Mouse (Mus musculus) midbrain, embryonic 16.5 days (tissue): ENCODE data around the gene Hopx. TPM values are rescaled to one million over a fixed set of nuclear protein-coding genes. Genes with fewer than 3 reads are reported as not detected.

Experiments used
- ATAC-seq: fragments of 200-750 bp; cut with Nextera tagmentation; 2 replicates; pipeline ENCODE4 v1.8.0; 2017; ENCODE audit warnings: moderate TSS enrichment
- H3K27ac ChIP-seq: fragments of 300-500 bp; sonication (generic); 2 replicates; pipeline ENCODE4 v1.5.1; 2014; ENCODE audit warnings: mild to moderate bottlenecking, low read length, mixed read lengths
- H3K27me3 ChIP-seq: fragments of 300-500 bp; sonication (generic); 2 replicates; pipeline ENCODE4 v1.6.1; 2014; ENCODE audit warnings: low read depth, low read length, mixed read lengths; ENCODE audit not compliant: control insufficient read depth, insufficient read depth
- H3K36me3 ChIP-seq: fragments of 300-500 bp; sonication (generic); 2 replicates; pipeline ENCODE4 v1.6.1; 2014; ENCODE audit warnings: mild to moderate bottlenecking, low read length, moderate library complexity, mixed read lengths; ENCODE audit not compliant: control insufficient read depth, insufficient read depth
- H3K4me1 ChIP-seq: fragments of 300-500 bp; sonication (generic); 2 replicates; pipeline ENCODE4 v1.6.1; 2014; ENCODE audit warnings: mild to moderate bottlenecking, low read length, mixed read lengths; ENCODE audit not compliant: control insufficient read depth, insufficient read depth
- H3K4me2 ChIP-seq: fragments of 300-500 bp; sonication (generic); 2 replicates; pipeline ENCODE4 v1.6.1; 2014; ENCODE audit warnings: mild to moderate bottlenecking, low read length, mixed read lengths
- H3K4me3 ChIP-seq: fragments of 300-500 bp; sonication (generic); 2 replicates; pipeline ENCODE4 v1.5.1; 2014; ENCODE audit warnings: low read depth, mild to moderate bottlenecking, low read length, moderate library complexity, mixed read lengths
- H3K9ac ChIP-seq: fragments of 300-500 bp; sonication (generic); 2 replicates; pipeline ENCODE4 v1.6.1; 2014; ENCODE audit warnings: low read depth, low read length, mixed read lengths
- H3K9me3 ChIP-seq: fragments of 300-500 bp; sonication (generic); replicated peaks from 2 replicates; pipeline ENCODE4 v1.6.1; 2014; ENCODE audit warnings: mild to moderate bottlenecking, low read length, mixed read lengths; ENCODE audit not compliant: control insufficient read depth, poor library complexity, severe bottlenecking
- WGBS: fragments of 180-500 bp; shearing (Covaris S2); extraction: QIAGEN DNeasy Blood & Tissue Kit; methylation state at CpG from one replicate; pipeline ENCODE4 v1.1.7; 2014; 5-methylcytosine and 5-hydroxymethylcytosine counted together
- polyA plus RNA-seq: library from polyadenylated mRNA; unstranded; fragments of >200 nt; fragmentation: Nextera tagmentation; extraction: Ambion mirVana; gene quantifications from 2 replicates; pipeline ENCODE4 v1.2.1, GENCODE M21; 2015

Hopx gene
- polyA plus RNA-seq, 1 experiment from 2014 or later, result 0.78 TPM

- Histone ChIP-seq H3K4me3 (no peak overlapping the region), H3K27me3 (no peaks in the 10 kb centered on the region), H3K9ac (no peak overlapping the region), H3K4me1 (no peaks in the 10 kb centered on the region), H3K27ac (no peak overlapping the region), H3K9me3 (no peaks in the 10 kb centered on the region), H3K36me3 (no peaks in the 10 kb centered on the region), H3K4me2 (no peak overlapping the region)
- 76% methylated on average over 5 of the region's 5 CpGs for WGBS
- no peak for ATAC-seq
These were observed 70.6 kb downstream of the Hopx start for GRCm38 (mm10) chr5:77044362-77044761.

- H3K9ac ChIP-seq, result no peak overlapping the region
- H3K4me1 ChIP-seq, result no peaks in the 10 kb centered on the region
- no peak overlapping the region for H3K4me2 ChIP-seq
- no peak overlapping the region for H3K27ac ChIP-seq
- no peaks in the 10 kb centered on the region for H3K9me3 ChIP-seq
- H3K4me3 ChIP-seq, result no peak overlapping the region
- no peak for ATAC-seq
- no peaks in the 10 kb centered on the region for H3K36me3 ChIP-seq
- H3K27me3 ChIP-seq, result no peaks in the 10 kb centered on the region
These were observed 75.5 kb downstream of the Hopx start for GRCm38 (mm10) chr5:77039391-77039790.

GRCm38 (mm10) chr5:77038451-77038850, 76.5 kb downstream of the Hopx start:
- H3K27ac ChIP-seq, result no peak overlapping the region
- 92% methylated on average over 10 of the region's 10 CpGs for WGBS
- H3K9ac ChIP-seq, result no peak overlapping the region
- no peaks in the 10 kb centered on the region for H3K9me3 ChIP-seq
- H3K36me3 ChIP-seq, result no peaks in the 10 kb centered on the region
- no peak overlapping the region for H3K4me3 ChIP-seq
- no peaks in the 10 kb centered on the region for H3K4me1 ChIP-seq
- no peak for ATAC-seq
- H3K27me3 ChIP-seq, result no peaks in the 10 kb centered on the region
- H3K4me2 ChIP-seq, result no peak overlapping the region

Other genes with a start within 250 kb of the Hopx start
- gene Aasdh, start 209.6 kb downstream of the Hopx start, polyA plus RNA-seq, result 20.7 and 23.9 TPM in 2 replicates
- gene Paics, start 163.8 kb downstream of the Hopx start, polyA plus RNA-seq, result 150 and 163 TPM in 2 replicates
- gene Ppat, start 163.5 kb downstream of the Hopx start, polyA plus RNA-seq, result 9.7 and 10.4 TPM in 2 replicates
- gene Srp72, start 140.4 kb downstream of the Hopx start, polyA plus RNA-seq, result 91.4 and 92.4 TPM in 2 replicates
- 0.44 TPM in 1 of 2 replicates, not detected in the other for gene Arl9, start 111.1 kb downstream of the Hopx start, polyA plus RNA-seq
- 0.85 and 0.89 TPM in 2 replicates for gene Thegl, start 99.1 kb downstream of the Hopx start, polyA plus RNA-seq
- gene Spink2, start 96.3 kb upstream of the Hopx start, polyA plus RNA-seq, result 0.41 and 0.48 TPM in 2 replicates
- gene Rest, start 150.4 kb upstream of the Hopx start, polyA plus RNA-seq, result 4.8 and 4.9 TPM in 2 replicates
- 36.2 and 36.5 TPM in 2 replicates for gene Noa1, start 195.0 kb upstream of the Hopx start, polyA plus RNA-seq
- gene Polr2b, start 195.0 kb upstream of the Hopx start, polyA plus RNA-seq, result 62.5 and 64.9 TPM in 2 replicates